Mouse (Mus musculus): Measurements from ENCODE around the gene Ckap4. TPM values are rescaled to one million over a fixed set of nuclear protein-coding genes. Genes with fewer than 3 reads are reported as not detected.

Ckap4 gene
- polyA plus RNA-seq, 1 experiment from 2014 or later = 121 TPM

DNA sequence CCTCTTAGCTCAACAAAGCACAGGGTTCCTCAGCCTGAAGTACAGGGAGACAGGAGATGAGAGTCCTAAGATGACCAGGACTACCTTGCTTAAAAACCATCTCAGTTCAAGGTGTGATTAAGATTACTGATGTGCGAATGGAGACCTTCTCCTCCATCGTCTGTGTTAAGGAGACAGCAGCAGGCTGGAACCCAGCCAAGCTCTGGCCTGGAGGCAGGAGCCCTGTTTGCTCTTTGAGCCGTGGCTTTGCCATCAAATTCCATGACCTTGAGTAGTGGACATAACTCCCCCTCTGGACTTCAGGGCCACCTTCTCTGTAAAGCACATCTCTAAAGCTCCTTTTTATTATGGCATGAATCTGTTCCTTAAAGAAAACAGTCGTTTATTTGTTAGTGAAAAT lies 2.0 kb upstream of the Ckap4 start:
- Histone ChIP-seq H3K4me1 (ENCODE audit: control insufficient read depth, insufficient read depth, low read length) (peaks cover 30% of the 10 kb centered on the region), H3K9me3 (ENCODE audit: control insufficient read depth, low read length) (no peaks in the 10 kb centered on the region), H3K36me3 (ENCODE audit: control insufficient read depth, insufficient read depth, low read length) (peaks cover 10% of the 10 kb centered on the region; the same call in 1 of the 2 replicates), H3K4me2 (replicated peaks; ENCODE audit: low read depth, low read length) (no peak overlapping the region), H3K4me3 (ENCODE audit: low read length) (no peak overlapping the region), H3K27me3 (ENCODE audit: control insufficient read depth, insufficient read depth, low read length) (no peaks in the 10 kb centered on the region), H3K27ac (ENCODE audit: low read depth, low read length) (no peak overlapping the region), H3K9ac (ENCODE audit: low read depth, low read length) (no peak overlapping the region)
- ATAC-seq (ENCODE audit: low FRiP score, low TSS enrichment) = no peak
- 36% methylated on average over 4 of the region's 4 CpGs for whole genome bisulfite sequencing

DNA sequence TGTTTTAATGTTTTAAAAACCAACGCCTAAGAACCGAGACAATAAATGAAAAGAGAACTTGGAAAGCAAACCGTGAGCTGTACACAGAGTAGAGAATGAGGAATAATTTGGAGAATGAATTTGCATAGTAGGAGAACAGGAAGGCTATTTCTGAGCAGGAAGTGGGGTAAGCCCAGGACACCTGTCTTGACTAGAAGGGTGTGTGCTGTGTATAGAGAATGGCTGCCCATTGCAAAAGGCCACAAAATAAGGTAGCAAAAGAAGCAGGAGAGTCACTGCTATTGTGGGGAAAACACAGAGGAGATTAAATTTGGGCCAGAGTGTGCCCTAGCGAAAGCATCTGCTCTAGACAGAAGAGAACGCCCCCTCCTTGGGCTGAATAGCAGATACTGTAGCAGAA lies 1.6 kb upstream of the Ckap4 start:
- Histone ChIP-seq H3K27me3 (ENCODE audit: control insufficient read depth, insufficient read depth, low read length) (no peaks in the 10 kb centered on the region), H3K27ac (ENCODE audit: low read depth, low read length) (no peak overlapping the region), H3K9me3 (ENCODE audit: control insufficient read depth, low read length) (no peaks in the 10 kb centered on the region), H3K36me3 (ENCODE audit: control insufficient read depth, insufficient read depth, low read length) (peaks cover 13% of the 10 kb centered on the region; the same call in 1 of the 2 replicates), H3K4me2 (replicated peaks; ENCODE audit: low read depth, low read length) (no peak overlapping the region), H3K4me3 (ENCODE audit: low read length) (no peak overlapping the region), H3K9ac (ENCODE audit: low read depth, low read length) (no peak overlapping the region), H3K4me1 (ENCODE audit: control insufficient read depth, insufficient read depth, low read length) (peaks cover 34% of the 10 kb centered on the region)
- ATAC-seq (ENCODE audit: low FRiP score, low TSS enrichment) = no peak
- 82% methylated on average over 5 of the region's 5 CpGs for WGBS

DNA sequence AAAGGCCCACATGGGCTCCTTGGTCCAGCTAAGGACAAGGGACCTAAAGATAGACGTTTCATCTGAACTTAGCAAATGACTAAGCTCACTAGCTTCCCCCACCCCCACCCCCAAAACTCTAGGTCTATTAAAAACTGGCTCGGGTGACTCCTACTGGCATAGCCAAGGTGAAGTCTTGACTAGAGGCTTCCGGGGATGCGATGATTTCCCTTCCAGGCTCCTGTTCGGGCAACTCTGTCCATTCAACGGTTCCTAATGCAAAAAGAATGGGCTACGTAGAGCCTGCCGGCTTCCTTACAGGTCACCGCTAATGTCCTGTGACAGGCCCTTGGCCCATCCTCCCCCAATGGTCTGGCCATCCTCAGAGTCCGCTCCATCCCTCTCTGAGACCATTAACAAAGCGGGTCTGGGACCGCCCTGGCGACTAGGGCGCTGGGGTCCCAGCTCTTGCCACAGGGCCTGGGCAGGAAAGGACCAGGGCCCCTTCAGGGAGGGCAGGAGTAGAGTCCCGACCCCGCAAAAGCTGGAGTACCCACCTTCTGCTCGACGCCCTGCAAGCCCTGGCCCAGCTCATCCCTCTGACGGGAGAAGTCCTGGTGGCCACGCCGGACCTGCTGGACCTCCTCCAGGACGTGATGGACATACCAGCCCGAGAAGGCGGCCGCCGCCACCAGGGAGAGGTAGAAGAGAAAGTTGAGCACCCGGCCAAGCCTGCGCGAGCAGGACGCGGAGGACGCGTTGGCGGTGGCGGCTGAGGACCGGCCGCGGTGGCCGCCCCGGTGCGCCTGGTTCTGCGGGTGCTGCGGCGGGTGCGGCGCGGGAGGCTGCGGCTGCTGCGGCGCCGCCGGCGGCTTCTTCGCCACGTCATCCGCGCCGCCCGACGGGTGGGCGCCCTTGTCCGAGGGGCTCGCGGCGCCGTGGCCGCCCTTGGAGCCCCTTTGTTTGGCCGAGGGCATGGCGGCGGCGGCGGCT lies 665 bp downstream of the Ckap4 start:
- no peaks in the 10 kb centered on the region for H3K9me3 ChIP-seq (ENCODE audit: control insufficient read depth, low read length)
- no peaks in the 10 kb centered on the region for H3K27me3 ChIP-seq (ENCODE audit: control insufficient read depth, insufficient read depth, low read length)
- peaks cover 30% of the 10 kb centered on the region for H3K36me3 ChIP-seq (ENCODE audit: control insufficient read depth, insufficient read depth, low read length)
- peak overlapping the region; percentile 97 for H3K4me3 ChIP-seq (ENCODE audit: low read length)
- peak overlapping the region; percentile 79 for H3K4me2 ChIP-seq (replicated peaks; ENCODE audit: low read depth, low read length)
- peak overlapping the region; percentile 98 for H3K9ac ChIP-seq (ENCODE audit: low read depth, low read length)
- peak; percentile 51 for ATAC-seq (ENCODE audit: low FRiP score, low TSS enrichment)
- peak overlapping the region; percentile 88 for H3K27ac ChIP-seq (ENCODE audit: low read depth, low read length)
- WGBS = under 1% methylated on average over 69 of the region's 72 CpGs
- peaks cover 44% of the 10 kb centered on the region for H3K4me1 ChIP-seq (ENCODE audit: control insufficient read depth, insufficient read depth, low read length)

DNA sequence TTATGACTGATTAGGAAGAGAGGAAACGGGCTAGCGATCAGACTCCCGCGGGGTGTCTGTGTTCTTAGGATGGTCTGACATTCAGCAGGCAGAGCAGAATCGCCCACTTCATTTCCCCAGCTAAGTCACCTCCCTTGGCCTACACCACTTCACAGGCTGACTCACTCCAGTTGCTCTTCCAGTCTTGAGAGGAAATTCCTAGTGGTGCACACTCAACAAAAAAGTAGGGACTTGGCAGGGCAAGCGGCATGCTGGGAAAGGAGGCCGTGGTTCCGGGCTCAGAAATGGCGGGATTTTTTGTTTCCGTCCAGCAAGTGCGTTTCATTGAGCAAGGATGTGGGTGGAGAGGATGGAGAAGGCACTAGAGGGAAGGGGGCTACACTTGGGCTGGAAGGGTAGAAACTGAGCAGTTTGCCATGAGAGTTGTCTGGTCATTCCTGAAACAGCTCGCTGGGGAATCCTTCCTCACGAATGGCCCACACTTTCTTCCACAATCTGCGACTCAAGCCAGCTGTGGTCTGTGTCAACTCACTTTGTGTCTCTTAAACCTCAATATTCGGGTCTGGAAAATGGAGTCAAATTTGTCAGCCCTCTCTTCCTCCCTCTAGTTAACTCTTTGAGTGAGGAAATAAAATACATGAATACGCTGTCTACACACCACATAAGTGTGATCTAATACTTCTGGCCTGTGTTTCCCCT lies 1.5 kb downstream of the Ckap4 start:
- Histone ChIP-seq H3K4me2 (replicated peaks; ENCODE audit: low read depth, low read length) (peak overlapping the region; percentile 79), H3K9ac (ENCODE audit: low read depth, low read length) (peak overlapping the region; percentile 98), H3K9me3 (ENCODE audit: control insufficient read depth, low read length) (no peaks in the 10 kb centered on the region), H3K4me1 (ENCODE audit: control insufficient read depth, insufficient read depth, low read length) (peaks cover 44% of the 10 kb centered on the region), H3K27ac (ENCODE audit: low read depth, low read length) (no peak overlapping the region), H3K4me3 (ENCODE audit: low read length) (peak overlapping the region; percentile 97), H3K36me3 (ENCODE audit: control insufficient read depth, insufficient read depth, low read length) (peaks cover 39% of the 10 kb centered on the region), H3K27me3 (ENCODE audit: control insufficient read depth, insufficient read depth, low read length) (no peaks in the 10 kb centered on the region)
- no peak for ATAC-seq (ENCODE audit: low FRiP score, low TSS enrichment)
- 63% methylated on average over 16 of the region's 16 CpGs for WGBS

DNA sequence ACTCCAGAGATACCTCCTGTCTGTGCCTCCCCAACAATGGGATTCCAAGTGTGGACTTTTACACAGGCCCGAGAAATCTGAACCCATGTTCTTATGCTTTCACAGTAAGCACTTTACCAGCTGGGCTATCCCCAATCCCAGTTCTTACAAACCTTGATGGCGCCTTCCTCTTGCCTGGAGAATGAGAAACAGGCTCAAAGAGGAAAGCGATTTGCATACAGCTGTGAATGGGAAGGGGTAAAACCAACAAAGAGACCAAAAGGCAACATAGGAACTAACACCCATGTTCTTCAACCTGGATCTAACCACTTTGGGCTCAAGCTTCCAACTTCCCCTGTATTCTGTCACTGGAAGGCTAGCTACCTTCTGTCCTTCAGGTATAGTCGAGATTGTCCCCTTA lies 2.3 kb downstream of the Ckap4 start:
- Histone ChIP-seq H3K27ac (ENCODE audit: low read depth, low read length) (no peak overlapping the region), H3K4me1 (ENCODE audit: control insufficient read depth, insufficient read depth, low read length) (peaks cover 44% of the 10 kb centered on the region), H3K9me3 (ENCODE audit: control insufficient read depth, low read length) (no peaks in the 10 kb centered on the region), H3K36me3 (ENCODE audit: control insufficient read depth, insufficient read depth, low read length) (peaks cover 46% of the 10 kb centered on the region), H3K4me3 (ENCODE audit: low read length) (peak overlapping the region; percentile 97; the same call in 1 of the 2 replicates), H3K27me3 (ENCODE audit: control insufficient read depth, insufficient read depth, low read length) (no peaks in the 10 kb centered on the region), H3K9ac (ENCODE audit: low read depth, low read length) (peak overlapping the region; percentile 98; the same call in 1 of the 2 replicates), H3K4me2 (replicated peaks; ENCODE audit: low read depth, low read length) (peak overlapping the region; percentile 79)
- 83% methylated on average over 4 of the region's 4 CpGs for WGBS
- ATAC-seq (ENCODE audit: low FRiP score, low TSS enrichment) = no peak

DNA sequence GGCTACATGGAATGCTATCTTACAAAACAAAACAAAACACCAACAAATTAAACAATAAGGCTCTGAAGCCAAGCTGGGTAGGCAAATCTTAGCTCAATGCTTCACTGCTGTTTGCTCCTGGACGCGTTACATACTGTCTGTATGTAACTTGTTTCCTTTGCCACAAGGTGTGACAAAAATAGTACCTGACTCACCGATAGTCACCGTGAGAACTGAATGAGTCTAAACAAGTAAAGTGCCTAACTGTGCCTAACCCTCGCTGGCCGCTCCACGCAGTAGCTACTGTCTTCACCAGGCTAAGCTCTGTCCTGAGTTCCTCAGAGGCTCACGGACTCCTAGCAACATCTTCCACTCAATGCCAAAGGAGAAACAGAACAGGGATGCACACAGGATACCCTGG lies 3.5 kb downstream of the Ckap4 start:
- no peak overlapping the region for H3K9ac ChIP-seq (ENCODE audit: low read depth, low read length)
- ATAC-seq (ENCODE audit: low FRiP score, low TSS enrichment) = no peak
- no peaks in the 10 kb centered on the region for H3K27me3 ChIP-seq (ENCODE audit: control insufficient read depth, insufficient read depth, low read length)
- WGBS = 88% methylated on average over 8 of the region's 8 CpGs
- H3K4me2 ChIP-seq (replicated peaks; ENCODE audit: low read depth, low read length) = peak overlapping the region; percentile 21
- H3K27ac ChIP-seq (ENCODE audit: low read depth, low read length) = no peak overlapping the region
- peaks cover 54% of the 10 kb centered on the region for H3K36me3 ChIP-seq (ENCODE audit: control insufficient read depth, insufficient read depth, low read length)
- H3K9me3 ChIP-seq (ENCODE audit: control insufficient read depth, low read length) = no peaks in the 10 kb centered on the region
- no peak overlapping the region for H3K4me3 ChIP-seq (ENCODE audit: low read length)
- peaks cover 38% of the 10 kb centered on the region for H3K4me1 ChIP-seq (ENCODE audit: control insufficient read depth, insufficient read depth, low read length)

DNA sequence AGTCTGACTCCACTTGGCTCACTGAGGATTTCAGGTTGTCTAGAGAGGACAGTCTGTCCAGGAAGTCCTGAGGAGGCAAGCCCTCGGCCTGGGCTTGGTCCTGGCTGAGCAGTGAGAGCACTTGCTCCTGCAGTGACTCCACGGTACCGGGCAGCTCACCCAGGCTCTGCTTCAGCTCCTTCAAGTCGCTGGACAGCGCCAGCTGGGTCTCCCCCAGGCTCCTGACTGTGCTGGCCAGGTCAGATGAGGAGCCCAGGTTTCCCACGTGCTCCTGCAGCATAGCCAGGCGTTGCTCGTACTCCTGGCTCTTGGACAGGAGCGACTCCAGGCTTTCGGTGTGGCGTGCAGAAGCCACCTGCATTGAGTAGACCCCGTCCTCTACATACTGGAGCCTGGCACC lies 6.2 kb downstream of the Ckap4 start:
- Histone ChIP-seq H3K27me3 (ENCODE audit: control insufficient read depth, insufficient read depth, low read length) (no peaks in the 10 kb centered on the region), H3K9ac (ENCODE audit: low read depth, low read length) (no peak overlapping the region), H3K4me2 (replicated peaks; ENCODE audit: low read depth, low read length) (no peak overlapping the region), H3K4me3 (ENCODE audit: low read length) (no peak overlapping the region), H3K4me1 (ENCODE audit: control insufficient read depth, insufficient read depth, low read length) (peaks cover 31% of the 10 kb centered on the region), H3K27ac (ENCODE audit: low read depth, low read length) (no peak overlapping the region), H3K36me3 (ENCODE audit: control insufficient read depth, insufficient read depth, low read length) (peaks cover 61% of the 10 kb centered on the region), H3K9me3 (ENCODE audit: control insufficient read depth, low read length) (no peaks in the 10 kb centered on the region)
- WGBS = 80% methylated on average over 12 of the region's 12 CpGs
- no peak for ATAC-seq (ENCODE audit: low FRiP score, low TSS enrichment)

DNA sequence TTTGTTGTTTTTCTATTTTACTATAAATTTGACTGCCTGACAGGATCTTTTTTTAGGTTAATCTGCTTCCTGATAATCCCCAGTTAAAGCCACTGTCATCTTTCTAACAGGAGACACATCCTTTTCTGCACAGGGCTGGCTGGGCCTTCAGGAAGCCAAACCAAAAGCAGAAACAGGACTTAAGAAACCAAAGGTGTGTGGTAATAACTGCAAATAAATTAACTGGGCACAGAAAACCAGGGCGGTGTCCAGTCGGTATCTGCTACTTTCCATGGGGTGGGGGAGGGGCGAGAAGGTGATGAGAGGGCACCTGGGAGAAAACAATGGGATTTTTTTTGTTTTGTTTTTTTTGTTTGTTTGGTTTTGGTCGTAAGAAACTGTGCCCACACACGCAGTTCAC lies 6.8 kb downstream of the Ckap4 start:
- Histone ChIP-seq H3K4me2 (replicated peaks; ENCODE audit: low read depth, low read length) (no peak overlapping the region), H3K4me1 (ENCODE audit: control insufficient read depth, insufficient read depth, low read length) (peaks cover 25% of the 10 kb centered on the region), H3K4me3 (ENCODE audit: low read length) (no peak overlapping the region), H3K27me3 (ENCODE audit: control insufficient read depth, insufficient read depth, low read length) (no peaks in the 10 kb centered on the region), H3K27ac (ENCODE audit: low read depth, low read length) (no peak overlapping the region), H3K36me3 (ENCODE audit: control insufficient read depth, insufficient read depth, low read length) (peaks cover 61% of the 10 kb centered on the region), H3K9me3 (ENCODE audit: control insufficient read depth, low read length) (no peaks in the 10 kb centered on the region), H3K9ac (ENCODE audit: low read depth, low read length) (no peak overlapping the region)
- WGBS = 76% methylated on average over 5 of the region's 5 CpGs
- no peak for ATAC-seq (ENCODE audit: low FRiP score, low TSS enrichment)

DNA sequence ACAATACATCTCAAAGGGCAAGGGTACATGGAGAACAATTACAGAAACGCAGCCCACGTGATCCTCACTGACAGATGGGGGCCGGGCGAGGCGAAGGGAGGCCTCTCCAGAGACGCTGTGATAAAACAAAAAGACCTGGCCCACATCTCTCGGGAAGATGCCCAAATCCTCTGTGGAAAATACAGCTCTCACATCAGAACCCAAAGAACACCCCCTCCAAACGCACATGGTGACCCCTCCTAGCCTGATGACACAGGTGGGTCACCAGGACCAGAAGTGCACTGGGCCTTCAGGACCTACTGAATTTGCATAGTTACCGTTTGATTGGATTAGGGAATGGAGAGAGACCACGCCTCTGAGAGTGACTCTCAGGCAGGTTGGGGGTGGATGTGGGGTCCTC lies 7.4 kb downstream of the Ckap4 start:
- no peak overlapping the region for H3K27ac ChIP-seq (ENCODE audit: low read depth, low read length)
- H3K9me3 ChIP-seq (ENCODE audit: control insufficient read depth, low read length) = no peaks in the 10 kb centered on the region
- no peak overlapping the region for H3K4me3 ChIP-seq (ENCODE audit: low read length)
- H3K36me3 ChIP-seq (ENCODE audit: control insufficient read depth, insufficient read depth, low read length) = peaks cover 57% of the 10 kb centered on the region
- ATAC-seq (ENCODE audit: low FRiP score, low TSS enrichment) = no peak
- no peak overlapping the region for H3K4me2 ChIP-seq (replicated peaks; ENCODE audit: low read depth, low read length)
- no peaks in the 10 kb centered on the region for H3K27me3 ChIP-seq (ENCODE audit: control insufficient read depth, insufficient read depth, low read length)
- H3K4me1 ChIP-seq (ENCODE audit: control insufficient read depth, insufficient read depth, low read length) = peaks cover 20% of the 10 kb centered on the region
- 80% methylated on average over 10 of the region's 10 CpGs for WGBS
- no peak overlapping the region for H3K9ac ChIP-seq (ENCODE audit: low read depth, low read length)

Data from kidney, embryonic 14.5 days (tissue).